Mouse (Mus musculus): ENCODE data around the gene Bclaf3.
A peak's percentile ranks its signal among the peaks of the same experiment; 100 is the strongest.

Bclaf3 gene

DNA sequence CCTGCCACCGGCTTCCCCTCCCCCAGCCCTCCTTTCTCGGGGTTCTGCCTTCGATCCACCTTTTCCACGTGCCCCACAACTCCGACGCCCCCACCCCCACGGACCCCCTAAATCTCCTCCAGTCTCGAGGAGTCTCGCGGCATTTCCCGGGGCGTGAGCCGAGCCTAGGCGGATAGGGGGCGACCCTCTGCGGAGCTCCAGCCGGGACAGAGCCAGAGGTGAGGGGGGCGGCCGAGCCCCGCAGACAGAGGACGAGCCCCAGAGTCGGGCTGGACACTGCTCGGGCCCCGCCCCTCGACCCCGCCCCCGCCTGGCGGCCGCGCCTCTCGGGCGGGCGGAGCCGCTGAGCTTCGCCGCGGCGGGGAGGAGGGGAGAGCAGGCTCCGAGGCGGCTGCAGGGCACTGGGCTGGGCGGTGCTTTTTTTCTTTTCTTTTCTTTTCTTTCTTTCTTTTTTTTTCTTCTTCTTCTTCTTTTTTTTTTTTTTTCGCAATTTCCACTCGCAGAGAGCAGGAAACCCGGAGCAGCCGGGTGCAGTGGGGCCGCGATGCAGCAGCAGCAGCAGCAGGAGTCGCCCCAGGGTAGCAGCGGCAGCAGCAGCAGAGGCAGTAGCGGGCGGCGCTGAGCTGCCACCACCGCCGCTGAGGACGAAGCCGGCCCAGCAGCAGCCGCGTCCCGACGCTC is 100.6 kb downstream of the Bclaf3 start, which contains the start of gene Sh3kbp1:
Gene Sh3kbp1 (plus strand): TSS at position 366 of the 681 bp plus-strand sequence.
- DNase-seq (ENCODE audit: low read depth, low spot score) = peak; percentile 37

DNA sequence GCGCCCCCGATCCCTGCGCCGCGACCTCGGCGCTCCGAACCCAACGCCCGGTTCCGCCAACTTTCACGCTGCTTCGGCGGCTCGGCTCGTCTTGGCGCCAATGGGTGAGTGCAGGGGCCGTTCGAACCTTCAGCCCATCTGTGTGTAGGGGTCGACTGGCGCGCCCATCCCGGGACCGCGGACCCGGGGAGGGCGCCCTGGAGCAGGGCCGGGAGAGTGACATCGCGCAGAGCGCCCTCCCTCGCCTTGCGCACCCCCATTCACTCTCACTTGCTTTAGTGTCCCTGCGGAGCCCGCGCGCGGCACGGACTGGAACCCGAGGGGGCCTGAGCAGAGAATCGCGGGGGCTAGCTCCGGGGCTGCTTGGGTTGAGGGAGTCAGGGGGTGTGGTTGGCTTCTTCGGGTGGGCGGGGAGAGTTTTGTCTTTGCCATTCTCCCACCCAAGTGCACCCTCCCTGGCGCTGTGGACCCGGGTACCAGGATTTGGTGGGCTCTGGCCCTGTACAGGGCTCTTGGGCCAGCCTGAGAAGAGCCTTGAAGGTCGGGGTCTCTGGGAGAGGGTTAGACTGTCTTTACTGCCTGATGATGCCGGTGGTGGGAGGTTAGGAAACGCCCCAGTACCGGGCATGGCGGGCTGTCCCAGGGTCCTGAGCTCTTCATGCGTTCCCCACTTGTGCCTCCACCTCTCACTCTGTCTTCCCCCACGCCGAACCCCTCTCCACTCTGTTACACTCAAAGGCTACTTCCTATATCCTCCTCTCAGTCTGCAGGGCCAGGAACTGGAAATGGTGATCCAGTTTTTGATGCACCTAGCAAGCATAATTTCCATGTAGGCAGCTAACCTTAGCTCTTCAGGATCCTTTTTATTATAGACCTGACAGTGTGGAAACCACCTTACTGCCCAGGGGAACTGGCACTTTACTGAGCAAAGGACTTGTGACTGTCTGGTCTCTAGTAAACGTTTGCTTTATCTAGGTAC is 101.4 kb downstream of the Bclaf3 start:
- DNase-seq (ENCODE audit: low read depth, low spot score) = no peak

DNA sequence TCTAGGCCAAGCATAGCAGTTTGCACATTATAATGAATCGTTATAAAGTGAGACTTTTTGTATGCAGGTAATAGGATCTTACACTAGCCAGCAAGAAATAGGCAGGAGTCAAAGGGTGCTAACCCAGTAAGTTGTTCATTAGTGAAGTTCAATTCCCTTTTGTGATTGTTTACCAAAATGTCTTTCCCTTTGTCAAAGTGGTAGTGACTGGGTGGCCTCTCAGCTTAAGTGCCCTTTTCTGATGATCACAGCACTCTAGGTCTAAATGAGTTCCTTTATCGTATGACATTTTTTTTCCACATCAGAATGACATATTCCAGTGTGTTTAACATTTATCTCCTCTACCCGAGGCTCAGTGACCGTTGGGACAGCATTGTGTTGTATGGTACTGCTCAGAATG is 102.1 kb downstream of the Bclaf3 start:
- DNase-seq (ENCODE audit: low read depth, low spot score) = no peak

DNA sequence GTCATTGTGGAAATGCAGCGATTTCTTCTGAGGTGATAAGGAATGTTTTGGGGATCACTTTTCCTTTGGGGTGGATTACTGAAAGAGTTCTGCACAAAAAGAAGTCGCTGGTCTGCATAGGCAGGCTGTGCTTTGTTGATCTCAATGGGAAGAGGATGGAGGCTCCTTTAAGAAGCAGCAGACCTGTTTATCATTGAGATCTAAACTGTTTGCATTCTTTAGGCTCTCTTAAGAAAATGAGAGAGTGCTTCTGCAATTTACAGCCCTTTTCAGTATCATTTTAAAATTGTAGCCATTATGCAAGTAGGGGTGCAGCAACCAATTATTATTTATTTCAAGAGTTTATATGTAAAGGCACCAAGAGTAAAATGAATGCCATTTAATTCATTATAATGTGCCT is 102.7 kb downstream of the Bclaf3 start:
- no peak for DNase-seq (ENCODE audit: low read depth, low spot score)

DNA sequence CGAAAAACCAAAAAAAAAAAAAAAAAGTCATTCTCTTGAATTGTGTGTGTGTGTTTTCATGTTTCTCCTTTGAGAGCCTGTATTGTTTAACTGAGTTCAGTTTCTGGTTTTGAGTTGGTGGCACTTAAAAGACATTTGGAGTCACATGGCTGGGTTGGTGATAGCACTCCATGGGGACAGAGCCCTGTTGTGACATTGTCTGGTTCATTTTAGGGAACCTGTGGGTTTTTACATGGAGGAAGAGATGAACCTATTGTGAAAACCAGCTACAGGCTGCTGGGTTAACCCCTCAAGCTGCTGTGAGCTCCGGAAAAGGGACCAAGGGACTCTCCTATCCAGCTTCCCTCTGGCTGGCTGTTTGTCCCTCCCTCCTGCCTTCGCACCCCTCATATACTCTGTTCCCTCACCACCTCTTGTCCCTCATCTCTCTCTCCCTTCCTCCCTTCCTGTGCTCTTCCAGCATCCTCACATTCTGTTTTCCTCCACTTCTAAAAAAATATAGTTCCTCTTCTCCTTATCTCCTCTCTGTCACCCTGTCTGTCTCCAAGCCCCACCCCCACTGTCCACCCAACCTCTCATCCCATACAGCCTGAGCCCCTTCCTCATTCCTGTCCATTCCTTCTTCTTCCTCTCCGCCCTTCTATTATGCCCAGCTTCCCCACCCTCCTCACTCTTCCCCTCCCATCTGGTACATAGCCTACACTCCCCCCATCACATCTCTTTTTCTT is 112.2 kb downstream of the Bclaf3 start:
- DNase-seq (ENCODE audit: low read depth, low spot score) = no peak

DNA sequence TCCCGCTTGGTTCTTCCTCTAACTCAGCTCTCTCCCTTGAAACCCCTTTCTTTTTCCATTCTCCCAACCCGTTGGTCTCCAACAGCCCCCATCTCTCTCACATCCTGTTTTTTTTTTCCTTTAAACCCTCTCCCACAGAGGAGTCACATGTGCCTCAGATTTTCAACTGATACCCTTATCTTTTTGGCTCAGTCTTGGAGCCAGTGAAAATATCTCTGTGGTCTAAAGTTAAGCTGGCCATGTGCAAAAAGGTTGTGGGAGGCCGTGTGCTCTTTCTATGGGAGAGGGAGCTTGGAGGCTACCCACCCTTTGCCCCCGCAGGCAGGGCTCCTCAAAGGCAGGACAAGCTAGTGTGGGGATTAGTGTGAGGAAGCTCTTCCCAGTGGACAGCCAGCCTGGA is 113.5 kb downstream of the Bclaf3 start:
- no peak for DNase-seq (ENCODE audit: low read depth, low spot score)

Measured in embryo, embryonic 11.5 days (tissue).